Mouse (Mus musculus): ENCODE measurements around the gene Wapl. TPM values are rescaled to one million over a fixed set of nuclear protein-coding genes. Genes with fewer than 3 reads are reported as not detected.
A peak's percentile ranks its signal among the peaks of the same experiment; 100 is the strongest.

The Wapl gene
- polyA plus RNA-seq, 1 experiment: 10.1 TPM

DNA sequence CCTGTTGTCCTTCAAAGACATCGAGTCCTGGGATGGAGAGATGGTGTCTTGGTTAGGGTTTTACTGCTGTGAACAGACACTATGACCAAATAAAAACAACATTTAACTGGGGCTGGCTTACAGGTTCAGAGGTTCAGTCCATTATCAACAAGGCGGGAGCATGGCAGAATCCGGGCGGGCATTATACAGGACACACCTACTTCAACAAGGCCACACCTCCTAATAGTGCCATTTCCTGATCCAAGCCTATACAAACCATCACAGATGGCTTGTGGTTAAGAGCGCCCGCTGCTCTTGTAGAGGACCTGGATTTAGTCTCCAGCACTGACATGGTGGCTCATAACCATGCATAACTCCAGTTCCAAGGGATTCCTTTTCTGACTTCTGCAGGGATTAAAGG is 96.7 kb downstream of the Wapl start:
- no peak overlapping the region for H3K4me3 ChIP-seq (ENCODE audit: insufficient read depth, low read depth, low read length)
- no peak for TF ChIP-seq CTCF (conservative IDR thresholded peaks at IDR 0.05; ENCODE audit: insufficient read depth, insufficient read length, low read depth, low read length)
- TF ChIP-seq POLR2A (IDR thresholded peaks at IDR 0.05; ENCODE audit: low read depth, low read length): no peak
- 87% methylated on average over 6 of the region's 6 CpGs for WGBS
- no peaks in the 10 kb centered on the region for H3K27me3 ChIP-seq (replicated peaks; ENCODE audit: control insufficient read depth, insufficient read depth, low read length)
- no peak for DNase-seq
- H3K27ac ChIP-seq (ENCODE audit: insufficient read depth, low read depth, low read length): no peak overlapping the region
- H3K36me3 ChIP-seq (ENCODE audit: control insufficient read depth, insufficient read depth, low read length): no peaks in the 10 kb centered on the region
- 0 out of 2 replicates have a peak, but pooled peaks cover 4% of the 10 kb centered on the region for H3K4me1 ChIP-seq (ENCODE audit: control insufficient read depth, insufficient read depth, low read length)

DNA sequence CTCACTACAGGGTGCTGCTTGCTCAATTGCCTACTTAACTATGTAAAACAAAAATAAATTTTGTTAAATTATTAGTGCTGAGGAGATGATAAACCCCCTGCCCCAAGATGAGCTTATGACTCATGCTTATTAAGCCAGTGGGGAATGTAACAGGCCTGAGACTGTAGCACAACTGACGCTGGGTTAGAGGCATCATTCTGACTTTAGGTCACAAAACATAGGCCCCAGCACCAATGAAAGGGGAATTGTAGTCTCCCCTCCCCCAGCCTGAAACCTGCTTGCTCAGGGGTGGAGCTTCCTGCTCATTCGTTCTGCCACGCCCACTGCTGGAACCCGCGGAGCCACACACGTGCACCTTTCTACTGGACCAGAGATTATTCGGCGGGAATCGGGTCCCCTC is 97.9 kb downstream of the Wapl start:
- H3K4me3 ChIP-seq (ENCODE audit: insufficient read depth, low read depth, low read length): no peak overlapping the region
- no peaks in the 10 kb centered on the region for H3K36me3 ChIP-seq (ENCODE audit: control insufficient read depth, insufficient read depth, low read length)
- WGBS: 24% methylated on average over 9 of the region's 9 CpGs

DNA sequence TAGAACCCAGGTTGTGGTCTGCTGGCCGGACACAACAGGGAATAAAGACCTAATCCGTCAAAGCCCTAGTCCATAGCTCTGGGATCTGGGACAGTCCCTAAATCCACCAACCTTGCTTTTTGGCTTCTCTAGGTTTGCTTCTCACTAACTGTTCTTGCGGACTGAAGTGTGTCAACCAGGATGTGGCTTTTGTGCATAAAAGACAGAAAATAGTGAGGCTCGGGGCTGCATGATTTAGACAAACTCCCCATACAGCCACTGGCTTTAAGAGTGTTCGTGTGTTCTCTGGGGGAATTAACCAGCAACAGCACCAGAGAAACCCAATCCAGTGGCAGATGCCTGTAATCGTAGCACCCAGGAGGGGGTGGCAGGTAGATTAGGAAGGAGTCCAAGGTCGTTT is 98.4 kb downstream of the Wapl start:
- TF ChIP-seq CTCF (conservative IDR thresholded peaks at IDR 0.05; ENCODE audit: insufficient read depth, insufficient read length, low read depth, low read length) (no peak), POLR2A (IDR thresholded peaks at IDR 0.05; ENCODE audit: low read depth, low read length) (no peak)
- 0 out of 2 replicates have a peak, but pooled peaks cover 4% of the 10 kb centered on the region for H3K4me1 ChIP-seq (ENCODE audit: control insufficient read depth, insufficient read depth, low read length)
- H3K4me3 ChIP-seq (ENCODE audit: insufficient read depth, low read depth, low read length): no peak overlapping the region
- H3K27me3 ChIP-seq (replicated peaks; ENCODE audit: control insufficient read depth, insufficient read depth, low read length): no peaks in the 10 kb centered on the region
- no peak overlapping the region for H3K27ac ChIP-seq (ENCODE audit: insufficient read depth, low read depth, low read length)
- no peak for DNase-seq
- 69% methylated on average over 7 of the region's 7 CpGs for WGBS
- H3K36me3 ChIP-seq (ENCODE audit: control insufficient read depth, insufficient read depth, low read length): no peaks in the 10 kb centered on the region

More for the DNA sequence above, 97.9 kb downstream of the Wapl start:
- H3K27me3 ChIP-seq (replicated peaks; ENCODE audit: control insufficient read depth, insufficient read depth, low read length): no peaks in the 10 kb centered on the region
- H3K27ac ChIP-seq (ENCODE audit: insufficient read depth, low read depth, low read length): no peak overlapping the region
- H3K4me1 ChIP-seq (ENCODE audit: control insufficient read depth, insufficient read depth, low read length): 0 out of 2 replicates have a peak, but pooled peaks cover 4% of the 10 kb centered on the region
- DNase-seq: no peak
- TF ChIP-seq CTCF (conservative IDR thresholded peaks at IDR 0.05; ENCODE audit: insufficient read depth, insufficient read length, low read depth, low read length): no peak
- TF ChIP-seq POLR2A (IDR thresholded peaks at IDR 0.05; ENCODE audit: low read depth, low read length): no peak

DNA sequence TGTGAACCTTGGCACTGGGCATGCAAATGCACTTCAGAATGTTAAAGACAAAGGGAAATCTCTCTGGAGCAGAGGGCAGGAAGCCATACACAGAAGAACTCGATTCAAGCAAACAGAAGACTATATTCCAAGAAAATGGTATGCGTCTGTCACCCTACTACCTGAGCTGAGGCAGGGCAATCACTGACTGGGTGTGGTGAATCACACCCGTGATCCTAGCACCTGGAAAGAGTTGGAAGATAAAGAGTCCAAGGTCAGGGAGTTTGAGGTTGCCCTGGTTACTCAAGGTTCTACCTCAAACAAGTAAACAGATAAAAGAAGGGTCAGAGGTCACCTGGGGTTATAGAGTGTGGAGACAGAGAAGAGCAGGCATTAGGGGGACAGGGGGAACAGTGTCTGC is 100.0 kb downstream of the Wapl start:
- no peak for DNase-seq
- Histone ChIP-seq H3K27ac (ENCODE audit: insufficient read depth, low read depth, low read length) (no peak overlapping the region), H3K4me1 (ENCODE audit: control insufficient read depth, insufficient read depth, low read length) (0 out of 2 replicates have a peak, but pooled peaks cover 4% of the 10 kb centered on the region), H3K36me3 (ENCODE audit: control insufficient read depth, insufficient read depth, low read length) (no peaks in the 10 kb centered on the region), H3K4me3 (ENCODE audit: insufficient read depth, low read depth, low read length) (no peak overlapping the region), H3K27me3 (replicated peaks; ENCODE audit: control insufficient read depth, insufficient read depth, low read length) (no peaks in the 10 kb centered on the region)
- 76% methylated on average over 3 of the region's 3 CpGs for WGBS
- TF ChIP-seq POLR2A (IDR thresholded peaks at IDR 0.05; ENCODE audit: low read depth, low read length): no peak
- no peak for TF ChIP-seq CTCF (conservative IDR thresholded peaks at IDR 0.05; ENCODE audit: insufficient read depth, insufficient read length, low read depth, low read length)

DNA sequence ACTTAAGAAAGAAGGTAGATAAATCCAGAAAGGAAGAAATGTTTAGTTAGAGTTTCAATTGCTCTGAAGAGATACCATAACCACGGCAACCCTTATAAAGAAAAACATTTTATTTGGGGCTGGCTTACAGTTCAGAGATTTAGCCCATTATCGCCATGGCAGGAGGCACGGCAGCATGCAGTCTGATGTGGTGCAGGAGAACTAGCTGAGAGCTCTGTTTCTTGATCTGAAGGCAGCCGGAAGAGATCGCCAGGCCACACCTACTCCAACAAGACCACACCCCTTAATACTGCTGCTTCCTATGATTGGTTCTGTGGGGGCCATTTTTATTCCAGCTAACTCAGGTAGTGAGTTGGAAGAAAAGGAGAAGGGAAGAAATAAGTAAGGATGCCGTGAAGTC is 100.5 kb downstream of the Wapl start:
- Histone ChIP-seq H3K4me1 (ENCODE audit: control insufficient read depth, insufficient read depth, low read length) (0 out of 2 replicates have a peak, but pooled peaks cover 2% of the 10 kb centered on the region), H3K36me3 (ENCODE audit: control insufficient read depth, insufficient read depth, low read length) (no peaks in the 10 kb centered on the region), H3K27ac (ENCODE audit: insufficient read depth, low read depth, low read length) (no peak overlapping the region), H3K4me3 (ENCODE audit: insufficient read depth, low read depth, low read length) (no peak overlapping the region), H3K27me3 (replicated peaks; ENCODE audit: control insufficient read depth, insufficient read depth, low read length) (no peaks in the 10 kb centered on the region)
- 81% methylated on average over 6 of the region's 6 CpGs for WGBS
- TF ChIP-seq POLR2A (IDR thresholded peaks at IDR 0.05; ENCODE audit: low read depth, low read length): no peak
- TF ChIP-seq CTCF (conservative IDR thresholded peaks at IDR 0.05; ENCODE audit: insufficient read depth, insufficient read length, low read depth, low read length): no peak
- DNase-seq: no peak

DNA sequence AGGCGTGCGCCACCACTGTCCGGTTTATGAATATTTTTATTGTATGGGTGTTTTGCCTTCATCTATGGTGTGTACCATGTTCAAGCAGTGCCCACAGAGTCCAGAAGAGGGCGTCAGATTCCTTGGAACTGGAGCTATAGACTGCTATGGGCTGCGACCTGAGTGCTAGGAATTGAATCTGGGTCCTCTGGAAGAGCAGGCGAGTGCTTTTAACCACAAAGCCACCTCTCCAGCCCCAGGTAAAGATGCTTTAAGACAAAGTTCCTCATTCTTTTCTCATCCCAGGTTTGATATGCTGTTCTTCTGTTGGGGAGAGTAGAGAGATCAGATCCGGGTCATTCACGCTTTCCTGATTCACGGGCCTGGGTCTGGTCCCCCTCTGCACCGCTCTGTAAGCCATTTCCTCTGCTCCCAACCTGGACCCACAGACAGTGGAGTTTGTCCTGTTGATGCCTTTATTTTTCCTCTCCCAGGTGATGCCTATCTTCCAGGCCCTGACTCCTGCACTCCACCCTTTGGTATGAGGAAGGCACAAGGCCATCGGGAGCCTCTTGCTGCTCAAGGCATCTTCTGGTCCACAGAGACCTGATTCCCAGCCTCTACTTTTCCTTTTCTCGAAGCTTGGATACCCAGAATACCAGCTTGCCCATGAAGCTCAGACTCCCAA is 103.1 kb downstream of the Wapl start:
- DNase-seq: no peak
- Histone ChIP-seq H3K4me1 (ENCODE audit: control insufficient read depth, insufficient read depth, low read length) (no peaks in the 10 kb centered on the region), H3K36me3 (ENCODE audit: control insufficient read depth, insufficient read depth, low read length) (no peaks in the 10 kb centered on the region), H3K4me3 (ENCODE audit: insufficient read depth, low read depth, low read length) (no peak overlapping the region), H3K27ac (ENCODE audit: insufficient read depth, low read depth, low read length) (no peak overlapping the region), H3K27me3 (replicated peaks; ENCODE audit: control insufficient read depth, insufficient read depth, low read length) (no peaks in the 10 kb centered on the region)
- TF ChIP-seq POLR2A (IDR thresholded peaks at IDR 0.05; ENCODE audit: low read depth, low read length) (no peak), CTCF (conservative IDR thresholded peaks at IDR 0.05; ENCODE audit: insufficient read depth, insufficient read length, low read depth, low read length) (no peak)
- 88% methylated on average over 12 of the region's 12 CpGs for WGBS

DNA sequence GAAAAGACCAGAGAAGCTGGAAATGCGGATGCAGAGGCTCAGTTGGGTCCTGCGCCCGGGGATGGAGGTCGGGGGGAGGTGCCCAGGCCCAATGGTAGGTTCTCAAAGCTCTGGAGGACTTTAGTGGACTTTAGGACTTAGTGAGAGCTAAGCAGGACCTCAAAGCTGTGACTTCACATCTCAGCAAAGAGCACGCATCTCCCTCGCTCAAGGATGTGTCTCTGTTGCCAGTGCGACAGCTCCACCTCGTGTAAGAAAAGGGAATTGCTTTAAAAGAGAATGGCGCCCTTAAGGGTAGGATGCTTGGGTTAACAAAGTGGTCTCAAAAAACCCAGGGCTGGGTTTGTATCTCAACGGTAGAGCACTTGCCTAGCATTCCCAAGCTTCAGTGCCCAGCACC is 104.1 kb downstream of the Wapl start:
- TF ChIP-seq CTCF (conservative IDR thresholded peaks at IDR 0.05; ENCODE audit: insufficient read depth, insufficient read length, low read depth, low read length) (peak; percentile 96), POLR2A (IDR thresholded peaks at IDR 0.05; ENCODE audit: low read depth, low read length) (no peak)
- no peaks in the 10 kb centered on the region for H3K36me3 ChIP-seq (ENCODE audit: control insufficient read depth, insufficient read depth, low read length)
- no peaks in the 10 kb centered on the region for H3K27me3 ChIP-seq (replicated peaks; ENCODE audit: control insufficient read depth, insufficient read depth, low read length)
- DNase-seq: peak; percentile 50
- H3K4me3 ChIP-seq (ENCODE audit: insufficient read depth, low read depth, low read length): no peak overlapping the region
- H3K4me1 ChIP-seq (ENCODE audit: control insufficient read depth, insufficient read depth, low read length): no peaks in the 10 kb centered on the region
- WGBS: 16% methylated on average over 10 of the region's 10 CpGs
- H3K27ac ChIP-seq (ENCODE audit: insufficient read depth, low read depth, low read length): no peak overlapping the region

Data from kidney, adult 2 months (tissue).